Mouse (Mus musculus) megakaryocyte, adult 5-6 weeks (primary cell): ENCODE data around the gene Hoxa4. TPM values are rescaled to one million over a fixed set of nuclear protein-coding genes. Genes with fewer than 3 reads are reported as not detected.

ENCODE experiments used
- ATAC-seq: 2 replicates; pipeline ENCODE4 v1.8.0; 2016; ENCODE audit warnings: mild to moderate bottlenecking, inconsistent platforms; ENCODE audit not compliant: poor library complexity, severe bottlenecking
- total RNA-seq, 2 experiments: library from RNA; stranded (forward) in 1 of 2; stranded (reverse) in 1 of 2; fragments of 153-499, 151-499 nt in 1 of 2; fragments of 221-1000, 200-1000 nt in 1 of 2; gene quantifications; 2 replicates each; pipeline versions ENCODE4 v1.2.3 to v1.2.4; 2015 to 2017

Gene Hoxa4
- total RNA-seq, 2 experiments from 2014 or later, result 0.27 TPM; not detected in 1

- ATAC-seq, result no peak
These were observed 26.5 kb upstream of the Hoxa4 start for GRCm38 (mm10) chr6:52217895-52218642.

- peak; percentile 35 for ATAC-seq
These were observed 25.9 kb upstream of the Hoxa4 start for GRCm38 (mm10) chr6:52217459-52217768.

- ATAC-seq, result 0 out of 2 replicates have a peak, but pooled peaks have one; percentile 2
These were observed 25.3 kb upstream of the Hoxa4 start for GRCm38 (mm10) chr6:52216691-52217458.

- ATAC-seq, result no peak
These were observed 24.4 kb upstream of the Hoxa4 start for GRCm38 (mm10) chr6:52215771-52216535.

- no peak for ATAC-seq
These were observed 23.5 kb upstream of the Hoxa4 start for GRCm38 (mm10) chr6:52215070-52215469.

- ATAC-seq, result no peak
These were observed 22.7 kb upstream of the Hoxa4 start for GRCm38 (mm10) chr6:52214271-52214670.

GRCm38 (mm10) chr6:52213119-52213986 lies 21.8 kb upstream of the Hoxa4 start, which contains the start of the genes Hoxa3 and Gm28308:
TSS of gene Hoxa3 (minus strand) at chr6:52213336.
TSS of gene Gm28308 (minus strand) at chr6:52213339.
- ATAC-seq, result 0 out of 2 replicates have a peak, but pooled peaks have one; percentile 15

GRCm38 (mm10) chr6:52212556-52213118 lies 21.1 kb upstream of the Hoxa4 start:
- ATAC-seq, result peak; percentile 27; the same call in 1 of the 2 replicates

- no peak for ATAC-seq
These were observed 20.4 kb upstream of the Hoxa4 start for GRCm38 (mm10) chr6:52211961-52212360.

- ATAC-seq, result peak; percentile 90
These were observed 19.8 kb upstream of the Hoxa4 start for GRCm38 (mm10) chr6:52211170-52211935.

- no peak for ATAC-seq
These were observed 18.1 kb upstream of the Hoxa4 start for GRCm38 (mm10) chr6:52209685-52210046.

- ATAC-seq, result no peak
These were observed 17.5 kb upstream of the Hoxa4 start for GRCm38 (mm10) chr6:52208868-52209684.

GRCm38 (mm10) chr6:52208072-52208867 lies 16.7 kb upstream of the Hoxa4 start, which contains the start of gene Hoxa6:
TSS of gene Hoxa6 (minus strand) at chr6:52208722.
- ATAC-seq, result no peak

GRCm38 (mm10) chr6:52207684-52207976 lies 16.1 kb upstream of the Hoxa4 start:
- ATAC-seq, result no peak

- ATAC-seq, result no peak
These were observed 15.5 kb upstream of the Hoxa4 start for GRCm38 (mm10) chr6:52206882-52207683.

- no peak for ATAC-seq
These were observed 14.4 kb upstream of the Hoxa4 start for GRCm38 (mm10) chr6:52205638-52206621.
